Mouse (Mus musculus): Measurements from ENCODE around the gene Nubp2. TPM values are rescaled to one million over a fixed set of nuclear protein-coding genes. Genes with fewer than 3 reads are reported as not detected.

Nubp2 gene
- polyA plus RNA-seq, 1 experiment from 2014 or later: 68.5 TPM

Other genes starting within 250 kb of the Nubp2 start
- gene Slc9a3r2, start 236.0 kb downstream of the Nubp2 start, polyA plus RNA-seq (2015; fragmentation: Nextera tagmentation; extraction: Ambion mirVana): 15.0 and 16.0 TPM in 2 replicates
- not detected in 2 replicates for gene Npw, start 227.9 kb downstream of the Nubp2 start, polyA plus RNA-seq (2015; fragmentation: Nextera tagmentation; extraction: Ambion mirVana)
- gene Zfp598, start 216.7 kb downstream of the Nubp2 start, polyA plus RNA-seq (2015; fragmentation: Nextera tagmentation; extraction: Ambion mirVana): 14.9 and 16.2 TPM in 2 replicates
- 61.0 and 68.7 TPM in 2 replicates for gene Syngr3, start 196.4 kb downstream of the Nubp2 start, polyA plus RNA-seq (2015; fragmentation: Nextera tagmentation; extraction: Ambion mirVana)
- 40.7 and 42.5 TPM in 2 replicates for gene Gfer, start 190.2 kb downstream of the Nubp2 start, polyA plus RNA-seq (2015; fragmentation: Nextera tagmentation; extraction: Ambion mirVana)
- 1.3 TPM in 2 replicates for gene Noxo1, start 190.1 kb downstream of the Nubp2 start, polyA plus RNA-seq (2015; fragmentation: Nextera tagmentation; extraction: Ambion mirVana)
- 86.9 and 107 TPM in 2 replicates for gene Tbl3, start 178.7 kb downstream of the Nubp2 start, polyA plus RNA-seq (2015; fragmentation: Nextera tagmentation; extraction: Ambion mirVana)
- gene Rnf151, start 168.3 kb downstream of the Nubp2 start, polyA plus RNA-seq (2015; fragmentation: Nextera tagmentation; extraction: Ambion mirVana): 0.18 TPM in 1 of 2 replicates, not detected in the other
- gene Rps2, start 168.2 kb downstream of the Nubp2 start, polyA plus RNA-seq (2015; fragmentation: Nextera tagmentation; extraction: Ambion mirVana): 992 and 1,023 TPM in 2 replicates
- 232 and 253 TPM in 2 replicates for gene Ndufb10, start 161.9 kb downstream of the Nubp2 start, polyA plus RNA-seq (2015; fragmentation: Nextera tagmentation; extraction: Ambion mirVana)
- not detected in 2 replicates for gene Rpl3l, start 158.5 kb downstream of the Nubp2 start, polyA plus RNA-seq (2015; fragmentation: Nextera tagmentation; extraction: Ambion mirVana)
- 18.8 and 22.1 TPM in 2 replicates for gene Msrb1, start 149.7 kb downstream of the Nubp2 start, polyA plus RNA-seq (2015; fragmentation: Nextera tagmentation; extraction: Ambion mirVana)
- gene Hs3st6, start 133.4 kb downstream of the Nubp2 start, polyA plus RNA-seq (2015; fragmentation: Nextera tagmentation; extraction: Ambion mirVana): 0.15 and 0.17 TPM in 2 replicates
- gene Meiob, start 82.1 kb downstream of the Nubp2 start, polyA plus RNA-seq (2015; fragmentation: Nextera tagmentation; extraction: Ambion mirVana): not detected in 2 replicates
- gene Hagh, start 46.2 kb downstream of the Nubp2 start, polyA plus RNA-seq (2015; fragmentation: Nextera tagmentation; extraction: Ambion mirVana): 36.7 and 37.1 TPM in 2 replicates
- 16.0 and 16.8 TPM in 2 replicates for gene Fahd1, start 36.0 kb downstream of the Nubp2 start, polyA plus RNA-seq (2015; fragmentation: Nextera tagmentation; extraction: Ambion mirVana)
- gene Igfals, start 20.4 kb downstream of the Nubp2 start, polyA plus RNA-seq (2015; fragmentation: Nextera tagmentation; extraction: Ambion mirVana): 0.17 and 0.25 TPM in 2 replicates
- gene Spsb3, start 294 bp upstream of the Nubp2 start, polyA plus RNA-seq (2015; fragmentation: Nextera tagmentation; extraction: Ambion mirVana): 64.3 and 67.4 TPM in 2 replicates
- gene Eme2, start 8.7 kb upstream of the Nubp2 start, polyA plus RNA-seq (2015; fragmentation: Nextera tagmentation; extraction: Ambion mirVana): 31.3 and 36.5 TPM in 2 replicates
- gene Mrps34, start 8.8 kb upstream of the Nubp2 start, polyA plus RNA-seq (2015; fragmentation: Nextera tagmentation; extraction: Ambion mirVana): 81.4 and 85.4 TPM in 2 replicates
- 72.1 and 80.8 TPM in 2 replicates for gene Nme3, start 10.2 kb upstream of the Nubp2 start, polyA plus RNA-seq (2015; fragmentation: Nextera tagmentation; extraction: Ambion mirVana)
- gene Mapk8ip3, start 50.6 kb upstream of the Nubp2 start, polyA plus RNA-seq (2015; fragmentation: Nextera tagmentation; extraction: Ambion mirVana): 60.8 and 73.6 TPM in 2 replicates
- gene Jpt2, start 74.3 kb upstream of the Nubp2 start, polyA plus RNA-seq (2015; fragmentation: Nextera tagmentation; extraction: Ambion mirVana): 186 and 217 TPM in 2 replicates
- 7.9 and 8.3 TPM in 2 replicates for gene Cramp1l, start 129.4 kb upstream of the Nubp2 start, polyA plus RNA-seq (2015; fragmentation: Nextera tagmentation; extraction: Ambion mirVana)
- 18.6 and 22.8 TPM in 2 replicates for gene Ift140, start 129.7 kb upstream of the Nubp2 start, polyA plus RNA-seq (2015; fragmentation: Nextera tagmentation; extraction: Ambion mirVana)
- gene Tmem204, start 197.2 kb upstream of the Nubp2 start, polyA plus RNA-seq (2015; fragmentation: Nextera tagmentation; extraction: Ambion mirVana): 7.7 and 10.1 TPM in 2 replicates
- 41.2 and 45.3 TPM in 2 replicates for gene Telo2, start 229.6 kb upstream of the Nubp2 start, polyA plus RNA-seq (2015; fragmentation: Nextera tagmentation; extraction: Ambion mirVana)
- gene Ptx4, start 234.4 kb upstream of the Nubp2 start, polyA plus RNA-seq (2015; fragmentation: Nextera tagmentation; extraction: Ambion mirVana): not detected in 2 replicates
- gene Clcn7, start 247.0 kb upstream of the Nubp2 start, polyA plus RNA-seq (2015; fragmentation: Nextera tagmentation; extraction: Ambion mirVana): 23.6 and 29.6 TPM in 2 replicates

Measured in forebrain, embryonic 13.5 days (tissue).